Mouse (Mus musculus): ENCODE data around the gene Ric1. TPM values are rescaled to one million over a fixed set of nuclear protein-coding genes. Genes with fewer than 3 reads are reported as not detected.

The Ric1 gene
- total and polyA plus RNA-seq, 3 experiments = 41.0 to 77.2 (median 54.2) TPM

GRCm38 (mm10) chr19:29603548-29604353 lies 81.7 kb downstream of the Ric1 start:
- Histone ChIP-seq H3K9ac (ENCODE audit: control insufficient read depth, low read depth, low read length, poor library complexity, severe bottlenecking) (no peak overlapping the region), H3K36me3 (ENCODE audit: control insufficient read depth in 1 of 2, insufficient read depth in 2 of 2, low read length in 2 of 2) (peaks cover 4 to 52% of the 10 kb centered on the region in 2 experiments; a peak in 3 of 4 replicates), H3K4me1 (ENCODE audit: control insufficient read depth in 1 of 2, insufficient read depth in 2 of 2, low read length in 2 of 2) (no peaks in the 10 kb centered on the region; a peak in 1 of 4 replicates), H3K27me3 (ENCODE audit: control insufficient read depth in 1 of 2, insufficient read depth in 2 of 2, low read length in 2 of 2) (no peaks in the 10 kb centered on the region), H3K4me3 (ENCODE audit: control insufficient read depth in 1 of 2, insufficient read depth in 1 of 2, low read depth in 2 of 2, low read length in 2 of 2) (no peak overlapping the region), H3K27ac (ENCODE audit: control insufficient read depth, low read depth, low read length) (no peak overlapping the region), H3K9me3 (replicated peaks; ENCODE audit: insufficient read depth, low read length) (no peaks in the 10 kb centered on the region), H3K79me2 (ENCODE audit: control insufficient read depth, insufficient read depth, low read length, poor library complexity) (no peaks in the 10 kb centered on the region)
- DNase-seq (ENCODE audit: low read depth, low spot score) = peak; percentile 61
- no peak for TF ChIP-seq ZNF384 (IDR thresholded peaks at IDR 0.05; ENCODE audit: low read depth, low read length)
- no peak for TF ChIP-seq HCFC1 (IDR thresholded peaks at IDR 0.05; ENCODE audit: low read depth, low read length)
- no peak for TF ChIP-seq ZKSCAN1 (IDR thresholded peaks at IDR 0.05; ENCODE audit: low read depth, low read length)
- TF ChIP-seq MAZ (IDR thresholded peaks at IDR 0.05; ENCODE audit: low read depth, low read length) = no peak
- no peak for TF ChIP-seq ELF1 (IDR thresholded peaks at IDR 0.05; ENCODE audit: low read depth, low read length)
- TF ChIP-seq MAX (IDR thresholded peaks at IDR 0.05; ENCODE audit: low read length) = no peak
- no peak for TF ChIP-seq USF1 (IDR thresholded peaks at IDR 0.05; ENCODE audit: low read depth, low read length)
- TF ChIP-seq ZC3H11A (IDR thresholded peaks at IDR 0.05; ENCODE audit: low read depth, low read length) = peak; percentile 4; the same call in 1 of the 2 replicates
- TF ChIP-seq MYC (IDR thresholded peaks at IDR 0.05; ENCODE audit: low read depth, low read length) = no peak
- no peak; the same call in 1 of the 2 replicates for TF ChIP-seq SIN3A (IDR thresholded peaks at IDR 0.05; ENCODE audit: low read length)
- TF ChIP-seq GABPA (IDR thresholded peaks at IDR 0.05; ENCODE audit: low read depth, low read length) = no peak
- TF ChIP-seq GATA1 (IDR thresholded peaks at IDR 0.05; ENCODE audit: low read depth, low read length) = peak; percentile 47; the same call in 1 of the 2 replicates
- no peak for TF ChIP-seq TBP (IDR thresholded peaks at IDR 0.05; ENCODE audit: low read depth, low read length)
- TF ChIP-seq RAD21 (IDR thresholded peaks at IDR 0.05; ENCODE audit: low read depth, low read length) = no peak
- TF ChIP-seq POLR2A (IDR thresholded peaks at IDR 0.05; ENCODE audit: control insufficient read depth in 1 of 2, insufficient read depth in 1 of 2, low read depth in 1 of 2, low read length in 2 of 2, poor library complexity in 1 of 2) = no peak
- TF ChIP-seq CHD1 (IDR thresholded peaks at IDR 0.05; ENCODE audit: low read depth, low read length) = no peak
- TF ChIP-seq RCOR1 (IDR thresholded peaks at IDR 0.05; ENCODE audit: low read depth, low read length) = 0 out of 2 replicates have a peak, but pooled peaks have one; percentile 8
- TF ChIP-seq KAT2A (conservative IDR thresholded peaks at IDR 0.05; ENCODE audit: low read depth, low read length) = no peak

- H3K9me3 ChIP-seq (replicated peaks; ENCODE audit: insufficient read depth, low read length) = no peaks in the 10 kb centered on the region
- H3K79me2 ChIP-seq (ENCODE audit: control insufficient read depth, insufficient read depth, low read length, poor library complexity) = no peaks in the 10 kb centered on the region
- H3K9ac ChIP-seq (ENCODE audit: control insufficient read depth, low read depth, low read length, poor library complexity, severe bottlenecking) = no peak overlapping the region
- H3K4me1 ChIP-seq (ENCODE audit: control insufficient read depth in 1 of 2, insufficient read depth in 2 of 2, low read length in 2 of 2) = no peaks in the 10 kb centered on the region; a peak in 1 of 4 replicates
- no peaks in the 10 kb centered on the region for H3K27me3 ChIP-seq (ENCODE audit: control insufficient read depth in 1 of 2, insufficient read depth in 2 of 2, low read length in 2 of 2)
- peaks cover 4 to 50% of the 10 kb centered on the region in 2 experiments; a peak in 3 of 4 replicates for H3K36me3 ChIP-seq (ENCODE audit: control insufficient read depth in 1 of 2, insufficient read depth in 2 of 2, low read length in 2 of 2)
- no peak overlapping the region for H3K27ac ChIP-seq (ENCODE audit: control insufficient read depth, low read depth, low read length)
- TF ChIP-seq MAFK (IDR thresholded peaks at IDR 0.05; ENCODE audit: borderline replicate concordance, low read depth, low read length) (peak; percentile 86), ZC3H11A (IDR thresholded peaks at IDR 0.05; ENCODE audit: low read depth, low read length) (no peak), MAZ (IDR thresholded peaks at IDR 0.05; ENCODE audit: low read depth, low read length) (no peak), SMC3 (IDR thresholded peaks at IDR 0.05; ENCODE audit: low read depth, low read length) (no peak), SIN3A (IDR thresholded peaks at IDR 0.05; ENCODE audit: low read length) (no peak), USF2 (IDR thresholded peaks at IDR 0.05; ENCODE audit: borderline replicate concordance in 1 of 2, insufficient read depth in 1 of 2, low read depth in 1 of 2, low read length in 2 of 2) (no peak), BHLHE40 (IDR thresholded peaks at IDR 0.05; ENCODE audit: borderline replicate concordance, low read depth, low read length) (no peak), TCF12 (IDR thresholded peaks at IDR 0.05; ENCODE audit: low read depth, low read length) (no peak)
- no peak overlapping the region for H3K4me3 ChIP-seq (ENCODE audit: control insufficient read depth in 1 of 2, insufficient read depth in 1 of 2, low read depth in 2 of 2, low read length in 2 of 2)
- no peak for DNase-seq (ENCODE audit: low read depth, low spot score)
Measured at GRCm38 (mm10) chr19:29604653-29605052, 82.6 kb downstream of the Ric1 start.

Measured in MEL (cell line).